Mouse (Mus musculus) G1E (cell line): ENCODE data around the gene Kif2b.

Experiments used
- CTCF ChIP-seq: IDR thresholded peaks from 2 replicates; pipeline ENCODE4 v1.5.1; 2012; ENCODE audit warnings: low read depth, low read length, inconsistent platforms, mixed read lengths
- GATA1 ChIP-seq: IDR thresholded peaks from 2 replicates; pipeline ENCODE4 v1.6.1; 2012; ENCODE audit warnings: borderline replicate concordance, low read length, inconsistent platforms, mixed read lengths
- GATA2 ChIP-seq: IDR thresholded peaks from 2 replicates; pipeline ENCODE4 v1.6.1; 2012; ENCODE audit warnings: low read depth, low read length, inconsistent platforms, borderline replicate concordance

- TF ChIP-seq GATA1 (no peak), CTCF (no peak), GATA2 (no peak)
Observed at GRCm38 (mm10) chr11:91575406-91575805, 2.0 kb downstream of the Kif2b start.
